Mouse (Mus musculus) heart, embryonic 15.5 days (tissue): ENCODE measurements around the gene Zbtb1. TPM values are rescaled to one million over a fixed set of nuclear protein-coding genes. Genes with fewer than 3 reads are reported as not detected.

ENCODE experiments used
- ATAC-seq: fragments of 200-750 bp; cut with Nextera tagmentation; replicated peaks from 2 replicates; pipeline ENCODE4 v1.8.0; 2017; ENCODE audit warnings: low read depth, moderate TSS enrichment; ENCODE audit not compliant: insufficient number of reproducible peaks, insufficient read depth, low FRiP score
- H3K27ac ChIP-seq: fragments of 300-500 bp; sonication (generic); 2 replicates; pipeline ENCODE4 v1.5.1; 2015; ENCODE audit warnings: mild to moderate bottlenecking, inconsistent platforms
- H3K27me3 ChIP-seq: fragments of 300-500 bp; sonication (generic); 2 replicates; pipeline ENCODE4 v1.6.1; 2015; ENCODE audit warnings: inconsistent platforms
- H3K36me3 ChIP-seq: fragments of 300-500 bp; sonication (generic); 2 replicates; pipeline ENCODE4 v1.6.1; 2015; ENCODE audit warnings: mild to moderate bottlenecking, inconsistent platforms
- H3K4me1 ChIP-seq: fragments of 300-500 bp; sonication (generic); replicated peaks from 2 replicates; pipeline ENCODE4 v1.6.1; 2015; ENCODE audit warnings: inconsistent platforms
- H3K4me2 ChIP-seq: fragments of 300-500 bp; sonication (generic); 2 replicates; pipeline ENCODE4 v1.6.1; 2015; ENCODE audit warnings: inconsistent platforms, mild to moderate bottlenecking, moderate library complexity
- H3K4me3 ChIP-seq: fragments of 300-500 bp; sonication (generic); 2 replicates; pipeline ENCODE4 v1.5.1; 2015; ENCODE audit warnings: mild to moderate bottlenecking, inconsistent platforms
- H3K9ac ChIP-seq: fragments of 300-500 bp; sonication (generic); 2 replicates; pipeline ENCODE4 v1.6.1; 2015; ENCODE audit warnings: mild to moderate bottlenecking, inconsistent platforms
- H3K9me3 ChIP-seq: fragments of 300-500 bp; sonication (generic); replicated peaks from 2 replicates; pipeline ENCODE4 v1.6.1; 2016; ENCODE audit warnings: inconsistent platforms
- WGBS: fragments of 180-500 bp; shearing (Covaris S2); methylation state at CpG from one replicate; pipeline ENCODE4 v1.1.7; 2015; ENCODE audit warnings: mixed read lengths; 5-methylcytosine and 5-hydroxymethylcytosine counted together
- polyA plus RNA-seq: library from polyadenylated mRNA; unstranded; fragments of >200 nt; fragmentation: Nextera tagmentation; extraction: Ambion mirVana; gene quantifications from 2 replicates; pipeline ENCODE4 v1.2.1, GENCODE M21; 2015

The Zbtb1 gene
- polyA plus RNA-seq, 1 experiment from 2014 or later = 5.7 TPM

GRCm38 (mm10) chr12:76372046-76372445 is 2.0 kb downstream of the Zbtb1 start:
- Histone ChIP-seq H3K4me2 (peak overlapping the region; percentile 83), H3K4me1 (peaks cover 62% of the 10 kb centered on the region), H3K27me3 (no peaks in the 10 kb centered on the region), H3K36me3 (no peaks in the 10 kb centered on the region), H3K9me3 (no peaks in the 10 kb centered on the region), H3K9ac (peak overlapping the region; percentile 97), H3K27ac (peak overlapping the region; percentile 100; the same call in 1 of the 2 replicates), H3K4me3 (peak overlapping the region; percentile 94)
- 26% methylated on average over 7 of the region's 7 CpGs for WGBS
- ATAC-seq = no peak

- peak overlapping the region; percentile 83; the same call in 1 of the 2 replicates for H3K4me2 ChIP-seq
- 67% methylated on average over 7 of the region's 7 CpGs for WGBS
- peak overlapping the region; percentile 14; the same call in 1 of the 2 replicates for H3K4me3 ChIP-seq
- H3K27ac ChIP-seq = no peak overlapping the region
- H3K9me3 ChIP-seq = no peaks in the 10 kb centered on the region
- no peaks in the 10 kb centered on the region for H3K27me3 ChIP-seq
- peaks cover 57% of the 10 kb centered on the region for H3K4me1 ChIP-seq
- H3K9ac ChIP-seq = 0 out of 2 replicates have a peak overlapping the region, but pooled peaks have one; percentile 12
- no peak for ATAC-seq
- no peaks in the 10 kb centered on the region for H3K36me3 ChIP-seq
Observed at GRCm38 (mm10) chr12:76372881-76373818, 3.1 kb downstream of the Zbtb1 start.

- WGBS = 62% methylated on average over 6 of the region's 6 CpGs
Observed at GRCm38 (mm10) chr12:76373991-76374390, 3.9 kb downstream of the Zbtb1 start.

GRCm38 (mm10) chr12:76374911-76375310 is 4.8 kb downstream of the Zbtb1 start:
- no peak for ATAC-seq
- Histone ChIP-seq H3K4me1 (peaks cover 61% of the 10 kb centered on the region), H3K4me2 (no peak overlapping the region), H3K36me3 (no peaks in the 10 kb centered on the region), H3K27me3 (no peaks in the 10 kb centered on the region), H3K27ac (no peak overlapping the region), H3K9me3 (no peaks in the 10 kb centered on the region), H3K9ac (no peak overlapping the region), H3K4me3 (no peak overlapping the region)
- 63% methylated on average over 4 of the region's 4 CpGs for WGBS

More at GRCm38 (mm10) chr12:76373991-76374390, 3.9 kb downstream of the Zbtb1 start:
- H3K27ac ChIP-seq = no peak overlapping the region
- H3K4me1 ChIP-seq = peaks cover 57% of the 10 kb centered on the region
- no peak overlapping the region for H3K4me2 ChIP-seq
- no peak overlapping the region for H3K9ac ChIP-seq
- no peaks in the 10 kb centered on the region for H3K9me3 ChIP-seq
- no peaks in the 10 kb centered on the region for H3K27me3 ChIP-seq
- no peak for ATAC-seq
- H3K4me3 ChIP-seq = no peak overlapping the region
- no peaks in the 10 kb centered on the region for H3K36me3 ChIP-seq

- Histone ChIP-seq H3K27me3 (no peaks in the 10 kb centered on the region), H3K27ac (0 out of 2 replicates have a peak overlapping the region, but pooled peaks have one; percentile 16), H3K4me3 (no peak overlapping the region), H3K4me2 (no peak overlapping the region), H3K9me3 (no peaks in the 10 kb centered on the region), H3K36me3 (no peaks in the 10 kb centered on the region), H3K4me1 (peaks cover 63% of the 10 kb centered on the region), H3K9ac (no peak overlapping the region)
- ATAC-seq = no peak
- 44% methylated on average over 3 of the region's 3 CpGs for WGBS
Observed at GRCm38 (mm10) chr12:76375506-76375905, 5.4 kb downstream of the Zbtb1 start.

- no peak overlapping the region for H3K9ac ChIP-seq
- 49% methylated on average over 7 of the region's 7 CpGs for WGBS
- no peak for ATAC-seq
- H3K27me3 ChIP-seq = no peaks in the 10 kb centered on the region
- no peaks in the 10 kb centered on the region for H3K9me3 ChIP-seq
- peaks cover 62% of the 10 kb centered on the region for H3K4me1 ChIP-seq
- H3K27ac ChIP-seq = peak overlapping the region; percentile 7; the same call in 1 of the 2 replicates
- H3K4me3 ChIP-seq = no peak overlapping the region
- no peaks in the 10 kb centered on the region for H3K36me3 ChIP-seq
- no peak overlapping the region for H3K4me2 ChIP-seq
Observed at GRCm38 (mm10) chr12:76376649-76377048, 6.6 kb downstream of the Zbtb1 start.

- H3K9me3 ChIP-seq = no peaks in the 10 kb centered on the region
- peaks cover 57% of the 10 kb centered on the region for H3K4me1 ChIP-seq
- peak overlapping the region; percentile 7; the same call in 1 of the 2 replicates for H3K27ac ChIP-seq
- 93% methylated on average over 6 of the region's 6 CpGs for WGBS
- H3K27me3 ChIP-seq = no peaks in the 10 kb centered on the region
- no peak for ATAC-seq
- H3K4me3 ChIP-seq = no peak overlapping the region
- H3K9ac ChIP-seq = no peak overlapping the region
- no peak overlapping the region for H3K4me2 ChIP-seq
- no peaks in the 10 kb centered on the region for H3K36me3 ChIP-seq
Observed at GRCm38 (mm10) chr12:76377059-76377458, 7.0 kb downstream of the Zbtb1 start.

- Histone ChIP-seq H3K4me2 (no peak overlapping the region), H3K4me3 (no peak overlapping the region), H3K36me3 (peaks cover under 1% of the 10 kb centered on the region; the same call in 1 of the 2 replicates), H3K27ac (no peak overlapping the region), H3K9me3 (no peaks in the 10 kb centered on the region), H3K4me1 (peaks cover 51% of the 10 kb centered on the region), H3K9ac (no peak overlapping the region), H3K27me3 (no peaks in the 10 kb centered on the region)
- no peak for ATAC-seq
- 80% methylated on average over 3 of the region's 3 CpGs for WGBS
Observed at GRCm38 (mm10) chr12:76377726-76378125, 7.7 kb downstream of the Zbtb1 start.

- Histone ChIP-seq H3K27ac (0 out of 2 replicates have a peak overlapping the region, but pooled peaks have one; percentile 11), H3K36me3 (peaks cover 4% of the 10 kb centered on the region; the same call in 1 of the 2 replicates), H3K9ac (no peak overlapping the region), H3K4me3 (no peak overlapping the region), H3K4me1 (peaks cover 47% of the 10 kb centered on the region), H3K4me2 (no peak overlapping the region), H3K27me3 (no peaks in the 10 kb centered on the region), H3K9me3 (no peaks in the 10 kb centered on the region)
- ATAC-seq = no peak
- 53% methylated on average over 5 of the region's 5 CpGs for WGBS
Observed at GRCm38 (mm10) chr12:76378556-76378955, 8.5 kb downstream of the Zbtb1 start.

- no peak for ATAC-seq
- Histone ChIP-seq H3K4me1 (peaks cover 34% of the 10 kb centered on the region), H3K27me3 (no peaks in the 10 kb centered on the region), H3K4me3 (no peak overlapping the region), H3K9me3 (no peaks in the 10 kb centered on the region), H3K36me3 (peaks cover 9% of the 10 kb centered on the region; the same call in 1 of the 2 replicates), H3K9ac (no peak overlapping the region), H3K27ac (0 out of 2 replicates have a peak overlapping the region, but pooled peaks have one; percentile 21), H3K4me2 (no peak overlapping the region)
- WGBS = 63% methylated on average over 7 of the region's 7 CpGs
Observed at GRCm38 (mm10) chr12:76380151-76380550, 10.1 kb downstream of the Zbtb1 start.

- no peak overlapping the region for H3K9ac ChIP-seq
- no peak overlapping the region for H3K4me3 ChIP-seq
- no peaks in the 10 kb centered on the region for H3K27me3 ChIP-seq
- no peak overlapping the region for H3K27ac ChIP-seq
- H3K4me2 ChIP-seq = no peak overlapping the region
- H3K9me3 ChIP-seq = no peaks in the 10 kb centered on the region
- no peaks in the 10 kb centered on the region for H3K4me1 ChIP-seq
- H3K36me3 ChIP-seq = peaks cover 37% of the 10 kb centered on the region; the same call in 1 of the 2 replicates
- WGBS = 81% methylated on average over 8 of the region's 8 CpGs
- ATAC-seq = no peak
Observed at GRCm38 (mm10) chr12:76385342-76385741, 15.3 kb downstream of the Zbtb1 start.
